Mouse (Mus musculus) lung, adult 2 months (tissue): ENCODE data around the gene Spg11. TPM values are rescaled to one million over a fixed set of nuclear protein-coding genes. Genes with fewer than 3 reads are reported as not detected.
"Not testable (repeated sequence)": the region's sequence is repeated elsewhere in the genome, so short reads cannot be mapped to it uniquely, and the experiment has no call there.

Source experiments
- DNase-seq: peaks from one replicate; pipeline ENCODE4 v3.0.0; 2022
- H3K4me1 ChIP-seq: fragments of 200-500 bp; 2 replicates; pipeline ENCODE4 v1.6.1; 2011; ENCODE audit warnings: low read length; ENCODE audit not compliant: control insufficient read depth, insufficient read depth
- H3K4me3 ChIP-seq: fragments of 200-500 bp; replicated peaks from 2 replicates; pipeline ENCODE3; 2011; ENCODE audit warnings: low read depth, mild to moderate bottlenecking, control low read depth, low read length; ENCODE audit errors: extremely low read depth
- CTCF ChIP-seq: fragments of 200-500 bp; IDR thresholded peaks from 2 replicates; pipeline ENCODE4 v1.5.1; 2011; ENCODE audit warnings: mild to moderate bottlenecking, low read length, control low read depth; ENCODE audit not compliant: insufficient read depth
- POLR2A ChIP-seq: fragments of 200-500 bp; IDR thresholded peaks from 2 replicates; pipeline ENCODE4 v1.6.1; 2011; ENCODE audit warnings: low read depth, mild to moderate bottlenecking, control low read depth, low read length, borderline replicate concordance; ENCODE audit errors: extremely low read depth
- WGBS: fragments of 180-500 bp; shearing (Covaris S2); methylation state at CpG from one replicate; pipeline ENCODE4 v1.1.7; 2018; 5-methylcytosine and 5-hydroxymethylcytosine counted together
- polyA plus RNA-seq: library from polyadenylated mRNA; depleted of rRNA; stranded (reverse); fragments of >200 nt; gene quantifications from 2 replicates; pipeline ENCODE4 v1.2.3, GENCODE M21; 2012; rRNA removed

The Spg11 gene
- polyA plus RNA-seq, 1 experiment: 9.2 TPM

DNA sequence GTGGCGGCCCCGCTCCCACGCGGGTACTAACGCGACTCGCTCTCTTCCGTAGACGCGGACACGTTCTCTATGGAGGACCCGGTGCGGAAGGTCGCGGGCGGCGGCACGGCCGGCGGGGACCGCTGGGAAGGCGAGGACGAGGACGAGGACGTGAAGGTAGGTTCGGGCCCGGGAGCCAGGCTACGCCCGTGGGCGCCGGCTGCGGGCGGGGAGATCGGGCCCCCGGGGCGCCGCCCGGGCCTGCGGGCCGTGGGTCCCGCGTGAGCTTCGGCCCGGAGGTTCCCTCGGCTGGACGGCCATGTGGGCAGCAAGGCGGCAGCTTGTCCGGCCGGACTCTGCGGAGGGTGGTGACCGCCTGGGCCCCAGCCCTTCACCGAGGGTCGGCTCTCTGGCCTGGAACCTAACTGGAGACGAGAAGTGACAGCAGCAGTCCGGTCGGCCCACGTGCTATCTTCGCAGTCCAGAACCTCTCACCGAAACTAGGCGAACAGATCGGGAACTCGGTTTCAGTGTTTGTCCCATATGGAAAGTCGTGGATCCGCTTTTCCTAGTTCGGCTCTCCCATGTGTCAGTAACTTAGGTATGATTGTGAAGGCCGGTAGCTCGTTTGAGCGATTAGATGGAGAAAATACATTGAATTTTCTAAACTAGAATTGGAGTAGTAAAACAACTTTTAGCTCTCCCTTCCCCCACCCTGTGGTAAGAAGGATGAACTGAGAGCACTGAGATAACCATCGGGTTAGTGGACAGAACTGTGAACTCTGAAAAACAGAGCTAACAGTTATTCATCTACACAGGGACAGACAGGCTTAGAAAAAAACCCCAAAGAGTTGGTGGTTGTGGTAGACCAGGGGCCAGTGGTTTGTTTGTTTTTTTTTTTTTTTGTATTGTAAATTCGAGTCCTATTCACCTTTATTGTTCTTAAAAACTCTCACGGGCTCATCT is 89.2 kb downstream of the Spg11 start:
- no peak for TF ChIP-seq CTCF
- TF ChIP-seq POLR2A: no peak
- DNase-seq: peak; percentile 77

DNA sequence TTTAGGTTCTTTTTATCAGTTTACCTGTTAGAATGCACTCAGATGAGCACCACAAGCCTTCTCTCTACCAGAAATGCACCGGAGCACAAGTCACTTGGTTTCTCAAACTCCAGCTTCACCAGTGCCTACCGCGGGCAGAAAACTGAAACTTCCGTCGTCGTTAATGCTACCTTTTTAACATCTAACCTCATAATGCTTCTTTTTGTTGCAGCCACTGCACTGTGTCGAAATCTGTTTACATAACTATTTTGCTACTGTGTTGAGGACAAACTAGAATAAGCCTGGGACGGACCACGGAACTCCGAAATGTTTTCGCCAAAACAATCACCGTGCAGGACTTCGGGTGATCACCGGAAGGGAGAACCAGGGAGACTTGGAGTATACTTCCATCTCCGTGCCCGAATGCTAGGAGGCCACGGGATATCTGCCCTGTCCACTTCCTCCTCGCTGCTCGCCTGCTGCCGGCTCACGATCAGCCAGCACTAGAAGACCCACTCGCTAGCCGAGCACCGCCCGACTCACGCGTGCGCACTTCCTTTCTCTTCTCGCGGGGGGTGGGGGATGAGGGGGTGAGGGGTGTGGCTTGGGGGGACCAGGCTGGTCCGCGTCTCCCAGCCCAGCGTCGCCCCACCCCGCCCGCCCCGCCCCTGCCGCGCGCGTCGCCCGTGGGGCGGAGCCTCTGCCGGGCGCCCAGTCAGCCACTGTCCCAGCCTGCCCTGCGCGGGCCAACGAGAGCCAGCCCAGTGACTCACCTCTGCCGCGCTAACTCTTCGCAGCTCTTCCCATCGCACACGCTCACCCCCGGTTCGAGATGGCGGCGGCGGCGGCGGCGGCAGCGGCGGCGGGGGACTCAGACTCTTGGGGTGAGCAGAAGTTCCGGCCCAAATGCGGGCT is 90.1 kb downstream of the Spg11 start, which contains the start of gene Eif3j1:
TSS of gene Eif3j1 (plus strand) at position 685 of the 894 bp plus-strand sequence.
- Histone ChIP-seq H3K4me3 (peak within 1 kb of the TSS; percentile 77), H3K4me1 (peaks cover 6% of the 10 kb centered on the region)
- peak; percentile 85 for DNase-seq
- under 1% methylated on average over 66 of the region's 67 CpGs for WGBS
- TF ChIP-seq POLR2A (peak; percentile 99), CTCF (no peak)

More for the DNA sequence above, 89.2 kb downstream of the Spg11 start:
- Histone ChIP-seq H3K4me3 (peak overlapping the region; percentile 48), H3K4me1 (peaks cover 6% of the 10 kb centered on the region)
- WGBS: under 1% methylated on average over 71 of the region's 71 CpGs

DNA sequence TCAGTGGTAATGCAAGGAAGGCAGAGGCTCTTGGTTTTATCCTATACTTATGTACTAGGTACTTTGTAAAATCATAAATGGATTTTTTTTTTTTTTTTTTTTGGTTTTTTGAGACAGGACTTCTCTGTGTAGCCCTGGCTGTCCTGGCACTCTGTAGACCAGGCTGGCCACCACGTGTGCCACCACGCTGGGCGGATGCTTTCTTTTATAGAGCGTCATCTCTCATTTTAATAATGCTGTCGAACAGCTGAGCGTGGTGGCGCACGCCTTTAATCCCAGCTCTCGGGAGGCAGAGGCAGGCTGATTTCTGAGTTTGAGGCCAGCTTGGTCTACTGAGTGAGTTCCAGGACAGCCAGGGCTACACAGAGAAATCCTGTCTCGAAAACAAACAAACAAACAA is 91.1 kb downstream of the Spg11 start:
- H3K4me3 ChIP-seq, H3K4me1 ChIP-seq, DNase-seq: not testable (repeated sequence)
- WGBS: 95% methylated on average over 10 of the region's 10 CpGs

DNA sequence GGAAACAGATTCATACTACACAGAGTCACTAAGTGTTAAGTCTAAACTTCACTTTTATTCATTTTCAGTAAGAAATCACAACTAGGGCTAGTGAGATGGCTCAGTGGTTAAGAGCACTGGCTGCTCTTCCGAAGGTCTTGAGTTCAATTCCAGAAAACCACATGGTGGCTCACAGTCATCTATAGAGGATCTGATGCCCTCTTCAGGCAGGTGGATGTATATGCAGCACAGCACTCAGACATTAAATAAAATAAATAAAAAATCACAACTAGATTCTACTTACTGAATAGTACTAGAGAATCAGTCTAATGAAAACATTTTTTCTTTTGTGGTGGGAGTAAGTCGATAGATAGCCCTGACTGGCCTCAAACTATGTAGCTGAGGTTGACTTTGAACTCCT is 95.9 kb downstream of the Spg11 start:
- H3K4me1 ChIP-seq: peaks cover 3% of the 10 kb centered on the region
- TF ChIP-seq POLR2A (no peak), CTCF (no peak)
- no peak for DNase-seq
- 65% methylated on average over 2 of the region's 2 CpGs for WGBS
- H3K4me3 ChIP-seq: no peak overlapping the region

DNA sequence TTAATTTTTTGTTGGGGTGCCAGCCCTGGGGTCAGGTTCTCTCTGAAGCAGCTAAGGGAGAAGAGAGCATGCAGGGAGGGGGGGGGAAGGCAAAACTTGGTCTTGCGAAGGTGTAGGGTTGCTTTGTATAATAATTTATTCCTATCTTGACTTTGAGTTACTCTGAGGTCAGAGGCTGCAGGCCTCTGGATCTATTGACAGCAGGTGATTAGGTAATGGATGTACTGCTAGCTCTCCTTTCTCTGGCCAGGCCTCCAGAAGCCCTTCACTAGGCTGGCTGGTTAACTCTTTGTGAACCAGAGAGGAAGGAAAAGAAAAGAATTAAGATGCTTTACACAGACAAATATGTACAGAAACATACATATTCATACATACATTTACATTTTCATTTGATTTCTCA is 99.5 kb downstream of the Spg11 start:
- no peak for DNase-seq
- no peak for TF ChIP-seq POLR2A
- no peak for TF ChIP-seq CTCF
- H3K4me1 ChIP-seq: no peaks in the 10 kb centered on the region
- H3K4me3 ChIP-seq: no peak overlapping the region
- WGBS: 57% methylated on average over 1 of the region's 1 CpGs

DNA sequence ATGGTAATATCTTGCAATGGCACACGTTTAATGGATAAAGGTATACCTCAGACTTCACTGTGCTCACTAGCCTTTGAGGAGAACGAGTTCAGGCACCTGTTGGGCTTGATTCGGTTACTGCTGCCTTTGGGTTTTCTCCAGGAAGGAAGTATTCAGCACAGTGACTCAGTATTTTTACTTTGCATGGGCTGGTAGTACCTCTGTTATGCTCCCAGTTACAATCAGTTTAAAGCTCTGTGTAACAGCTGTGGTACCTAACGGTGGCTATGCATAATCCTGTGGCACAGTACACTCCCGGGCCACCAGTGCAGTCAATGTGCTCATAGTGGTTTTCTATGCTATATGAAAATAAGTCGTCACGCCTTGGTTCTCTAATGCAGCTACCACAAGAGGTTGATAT is 106.7 kb downstream of the Spg11 start:
- H3K4me3 ChIP-seq: no peak overlapping the region
- 77% methylated on average over 7 of the region's 7 CpGs for WGBS
- no peak for DNase-seq
- H3K4me1 ChIP-seq: no peaks in the 10 kb centered on the region
- TF ChIP-seq POLR2A (no peak), CTCF (no peak)

DNA sequence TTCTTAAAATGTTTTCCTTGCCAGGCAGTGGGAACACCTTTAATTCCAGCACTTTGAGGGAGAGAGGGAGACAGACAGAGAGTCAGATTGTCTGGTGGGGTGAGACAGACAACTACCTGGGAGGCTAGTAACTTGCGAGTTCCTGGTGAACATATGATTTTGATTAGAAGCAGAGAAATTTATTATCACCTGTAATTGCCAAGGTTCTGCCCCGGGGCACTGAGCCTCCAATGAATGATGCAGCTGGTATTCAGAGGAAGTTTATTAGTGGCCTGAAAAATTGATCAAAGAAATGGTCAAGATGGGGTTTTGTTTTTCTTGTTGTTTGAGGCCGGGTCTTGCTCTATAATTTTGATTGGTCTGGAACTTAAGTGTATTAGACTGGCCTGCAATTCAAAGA is 109.4 kb downstream of the Spg11 start:
- TF ChIP-seq CTCF (no peak), POLR2A (no peak)
- 95% methylated on average over 3 of the region's 3 CpGs for WGBS
- no peaks in the 10 kb centered on the region for H3K4me1 ChIP-seq
- DNase-seq: no peak
- no peak overlapping the region for H3K4me3 ChIP-seq

Other genes with a start within 250 kb of the Spg11 start
- 4.6 and 5.8 TPM in 2 replicates for gene Ctdspl2, start 162.4 kb downstream of the Spg11 start, polyA plus RNA-seq
- gene Mageb3, start 162.3 kb downstream of the Spg11 start, polyA plus RNA-seq: not detected in 2 replicates
- gene Eif3j1, start 89.8 kb downstream of the Spg11 start, polyA plus RNA-seq: 3.1 and 3.9 TPM in 2 replicates
- 1,104 and 1,411 TPM in 2 replicates for gene B2m, start 29.3 kb upstream of the Spg11 start, polyA plus RNA-seq
- gene Trim69, start 42.3 kb upstream of the Spg11 start, polyA plus RNA-seq: 0.08 TPM in 1 of 2 replicates, not detected in the other
- 0.07 TPM in 1 of 2 replicates, not detected in the other for gene Patl2, start 67.8 kb upstream of the Spg11 start, polyA plus RNA-seq
- gene Terb2, start 67.9 kb upstream of the Spg11 start, polyA plus RNA-seq: not detected in 2 replicates
- gene Sord, start 116.4 kb upstream of the Spg11 start, polyA plus RNA-seq: 15.3 and 21.9 TPM in 2 replicates
- gene Duox2, start 180.1 kb upstream of the Spg11 start, polyA plus RNA-seq: 0.68 and 0.72 TPM in 2 replicates
- 0.50 and 0.75 TPM in 2 replicates for gene Duoxa2, start 180.5 kb upstream of the Spg11 start, polyA plus RNA-seq
- 0.23 and 9.9 TPM in 2 replicates for gene Duoxa1, start 195.3 kb upstream of the Spg11 start, polyA plus RNA-seq
- gene Duox1, start 197.3 kb upstream of the Spg11 start, polyA plus RNA-seq: 2.7 TPM in 1 of 2 replicates, not detected in the other